Mouse (Mus musculus) liver, embryonic 14.5 days (tissue): ENCODE data around the gene Igsf21. TPM values are rescaled to one million over a fixed set of nuclear protein-coding genes. Genes with fewer than 3 reads are reported as not detected.

Source experiments
- ATAC-seq: fragments of 200-750 bp; cut with Nextera tagmentation; 2 replicates; pipeline ENCODE4 v1.8.0; 2017; ENCODE audit warnings: moderate number of reproducible peaks, mild to moderate bottlenecking, moderate library complexity; ENCODE audit not compliant: insufficient read depth
- DNase-seq, 3 experiments: peaks; one replicate each; pipeline ENCODE4 v3.0.0-alpha.2; 2012 to 2013; ENCODE audit warnings: low read depth in 3 of 3, low spot score in 3 of 3
- H3K27ac ChIP-seq: fragments of 300-500 bp; sonication (generic); 2 replicates; pipeline ENCODE4 v1.5.1; 2014; ENCODE audit warnings: moderate library complexity, mild to moderate bottlenecking, control low read depth, inconsistent platforms
- H3K27me3 ChIP-seq: fragments of 300-500 bp; sonication (generic); 2 replicates; pipeline ENCODE4 v1.6.1; 2014; ENCODE audit warnings: mild to moderate bottlenecking, low read length, moderate library complexity; ENCODE audit not compliant: control insufficient read depth, insufficient read depth
- H3K36me3 ChIP-seq: fragments of 300-500 bp; sonication (generic); replicated peaks from 2 replicates; pipeline ENCODE4 v1.6.1; 2014; ENCODE audit warnings: low read depth; ENCODE audit not compliant: control insufficient read depth, insufficient read depth
- H3K4me1 ChIP-seq, 2 experiments: fragments of 200-500 bp in 1 of 2; fragments of 300-500 bp in 1 of 2; sonication (generic) in 1 of 2; replicated peaks; 2 replicates each; pipeline ENCODE4 v1.6.1; 2012 to 2014; ENCODE audit warnings: antibody characterized with exemption in 1 of 2, inconsistent platforms in 1 of 2, low read length in 1 of 2; ENCODE audit not compliant: control insufficient read depth in 2 of 2, insufficient read depth in 2 of 2
- H3K4me2 ChIP-seq: fragments of 300-500 bp; sonication (generic); 2 replicates; pipeline ENCODE4 v1.6.1; 2014; ENCODE audit warnings: low read depth, mild to moderate bottlenecking, control low read depth, moderate library complexity
- H3K4me3 ChIP-seq, 2 experiments: fragments of 200-500 bp in 1 of 2; fragments of 300-500 bp in 1 of 2; sonication (generic) in 1 of 2; 2 replicates each; pipeline ENCODE4 v1.5.1; 2012 to 2014; ENCODE audit warnings: low read depth in 2 of 2, low read length in 2 of 2, mild to moderate bottlenecking in 2 of 2, control low read depth in 1 of 2, inconsistent platforms in 1 of 2, moderate library complexity in 1 of 2; ENCODE audit not compliant: insufficient read depth in 1 of 2
- H3K9ac ChIP-seq: fragments of 300-500 bp; sonication (generic); replicated peaks from 2 replicates; pipeline ENCODE4 v1.6.1; 2014; ENCODE audit warnings: mild to moderate bottlenecking, control low read depth, moderate library complexity
- H3K9me3 ChIP-seq: fragments of 300-500 bp; sonication (generic); 2 replicates; pipeline ENCODE4 v1.6.1; 2016; ENCODE audit warnings: low read length, mixed read lengths; ENCODE audit not compliant: control insufficient read depth
- CTCF ChIP-seq: IDR thresholded peaks from 2 replicates; pipeline ENCODE4 v1.5.1; 2016; ENCODE audit warnings: antibody characterized with exemption, low read depth, control low read depth
- EP300 ChIP-seq: IDR thresholded peaks from 2 replicates; pipeline ENCODE4 v1.6.1; 2016; ENCODE audit warnings: antibody characterized with exemption, low read depth
- WGBS: fragments of 180-500 bp; shearing (Covaris S2); extraction: QIAGEN DNeasy Blood & Tissue Kit; methylation state at CpG from one replicate; pipeline ENCODE4 v1.1.7; 2014; ENCODE audit not compliant: insufficient replicate concordance; 5-methylcytosine and 5-hydroxymethylcytosine counted together
- polyA plus RNA-seq, 2 experiments: library from polyadenylated mRNA; depleted of rRNA in 1 of 2; stranded (reverse) in 1 of 2; unstranded in 1 of 2; fragments of >200 nt; fragmentation: Nextera tagmentation in 1 of 2; extraction: Ambion mirVana in 1 of 2; gene quantifications; 2 replicates each; pipeline versions ENCODE4 v1.2.1 to v1.2.3; 2012 to 2014

The Igsf21 gene
- polyA plus RNA-seq, 2 experiments, result 0.18 TPM; not detected in 1

- no peak overlapping the region for H3K27ac ChIP-seq
- 59% methylated on average over 8 of the region's 8 CpGs for WGBS
- no peaks in the 10 kb centered on the region for H3K27me3 ChIP-seq
- no peak overlapping the region for H3K4me2 ChIP-seq
- no peak for ATAC-seq
- no peak for DNase-seq
- H3K4me1 ChIP-seq, result no peaks in the 10 kb centered on the region
- no peaks in the 10 kb centered on the region for H3K9me3 ChIP-seq
- H3K4me3 ChIP-seq, result no peak overlapping the region
- H3K9ac ChIP-seq, result no peak overlapping the region
- H3K36me3 ChIP-seq, result no peaks in the 10 kb centered on the region
- TF ChIP-seq EP300 (no peak), CTCF (no peak)
Observed at GRCm38 (mm10) chr4:140217934-140218333, 28.6 kb downstream of the Igsf21 start.

- no peak overlapping the region for H3K9ac ChIP-seq
- TF ChIP-seq CTCF (no peak), EP300 (no peak)
- no peaks in the 10 kb centered on the region for H3K27me3 ChIP-seq
- no peak for DNase-seq
- no peaks in the 10 kb centered on the region for H3K4me1 ChIP-seq
- no peaks in the 10 kb centered on the region for H3K36me3 ChIP-seq
- H3K4me2 ChIP-seq, result no peak overlapping the region
- H3K9me3 ChIP-seq, result no peaks in the 10 kb centered on the region
- no peak overlapping the region for H3K4me3 ChIP-seq
- H3K27ac ChIP-seq, result no peak overlapping the region
- WGBS, result 73% methylated on average over 8 of the region's 8 CpGs
- no peak for ATAC-seq
Observed at GRCm38 (mm10) chr4:140216096-140216495, 30.5 kb downstream of the Igsf21 start.

- Histone ChIP-seq H3K36me3 (no peaks in the 10 kb centered on the region), H3K4me3 (no peak overlapping the region), H3K4me1 (no peaks in the 10 kb centered on the region), H3K4me2 (no peak overlapping the region), H3K27ac (no peak overlapping the region), H3K9me3 (no peaks in the 10 kb centered on the region), H3K27me3 (no peaks in the 10 kb centered on the region), H3K9ac (no peak overlapping the region)
- 49% methylated on average over 9 of the region's 9 CpGs for WGBS
- TF ChIP-seq EP300, result no peak
- TF ChIP-seq CTCF, result no peak
- no peak for ATAC-seq
- DNase-seq, result no peak
Observed at GRCm38 (mm10) chr4:140215205-140215604, 31.4 kb downstream of the Igsf21 start.

- Histone ChIP-seq H3K36me3 (no peaks in the 10 kb centered on the region), H3K4me3 (no peak overlapping the region), H3K9ac (no peak overlapping the region), H3K4me1 (no peaks in the 10 kb centered on the region), H3K27ac (no peak overlapping the region), H3K9me3 (no peaks in the 10 kb centered on the region), H3K4me2 (no peak overlapping the region), H3K27me3 (no peaks in the 10 kb centered on the region)
- 61% methylated on average over 14 of the region's 14 CpGs for WGBS
- no peak for DNase-seq
- ATAC-seq, result no peak
- no peak for TF ChIP-seq EP300
- no peak for TF ChIP-seq CTCF
Observed at GRCm38 (mm10) chr4:140214406-140214805, 32.2 kb downstream of the Igsf21 start.

GRCm38 (mm10) chr4:140210129-140210890 is 36.3 kb downstream of the Igsf21 start:
- no peaks in the 10 kb centered on the region for H3K4me1 ChIP-seq
- TF ChIP-seq EP300, result no peak
- TF ChIP-seq CTCF, result no peak
- H3K4me3 ChIP-seq, result no peak overlapping the region
- no peak overlapping the region for H3K9ac ChIP-seq
- WGBS, result 57% methylated on average over 11 of the region's 11 CpGs
- ATAC-seq, result no peak
- DNase-seq, result no peak
- no peaks in the 10 kb centered on the region for H3K9me3 ChIP-seq
- H3K27ac ChIP-seq, result no peak overlapping the region
- no peaks in the 10 kb centered on the region for H3K27me3 ChIP-seq
- no peak overlapping the region for H3K4me2 ChIP-seq
- H3K36me3 ChIP-seq, result no peaks in the 10 kb centered on the region
